Mouse (Mus musculus) layer of hippocampus, postnatal 14 days (tissue): ENCODE measurements around the gene Tmem45a. TPM values are rescaled to one million over a fixed set of nuclear protein-coding genes. Genes with fewer than 3 reads are reported as not detected.
A peak's percentile ranks its signal among the peaks of the same experiment; 100 is the strongest.

Experiments used
- DNase-seq, 2 experiments: peaks; one replicate each; pipeline ENCODE4 v3.0.0; 2021 to 2022; ENCODE audit warnings: low spot score in 2 of 2, mixed read lengths in 1 of 2
- total RNA-seq, 2 experiments: library from RNA; stranded (reverse); gene quantifications; 2 replicates each; pipeline ENCODE4 v1.2.3; 2021

Tmem45a gene
- total RNA-seq, 2 experiments from 2014 or later: 2.2 to 3.6 TPM

- DNase-seq: no peak
Measured at GRCm38 (mm10) chr16:56798873-56799272, 87.1 kb downstream of the Tmem45a start.

DNA sequence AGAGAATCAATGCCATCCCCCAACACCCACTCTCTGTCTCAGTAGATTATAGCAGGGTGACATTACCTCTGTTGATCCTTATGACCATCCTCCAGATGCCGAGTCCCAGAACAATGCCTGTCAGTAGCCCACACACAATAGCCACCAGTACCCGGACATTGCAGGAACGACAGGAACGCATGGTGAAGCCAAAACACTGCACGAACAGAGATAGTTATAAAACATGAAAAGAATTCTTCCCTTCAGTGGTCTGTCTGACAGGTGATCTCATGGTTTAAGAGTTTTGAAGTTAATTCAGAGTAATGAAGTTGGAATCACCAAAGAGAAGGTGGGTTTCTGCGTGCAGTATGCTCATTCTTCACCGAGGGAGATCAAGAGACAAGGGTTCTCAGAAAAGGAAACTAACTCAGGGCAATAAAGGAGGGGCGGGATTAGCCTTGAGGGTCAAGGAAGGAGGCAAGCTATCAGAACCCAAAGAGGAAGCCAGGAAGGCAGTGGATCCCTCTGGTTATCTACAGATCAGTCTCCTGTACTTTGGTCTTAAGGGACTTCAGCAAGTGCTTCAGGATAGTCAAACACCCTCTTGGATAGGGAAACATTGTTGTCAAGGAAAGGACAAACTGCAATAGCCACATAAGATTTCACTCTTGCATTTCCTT, 90.4 kb downstream of the Tmem45a start, which contains the start of gene Adgrg7:
Adgrg7 (minus strand) TSS at position 375 of the 659 bp plus-strand sequence.
- no peak for DNase-seq

DNA sequence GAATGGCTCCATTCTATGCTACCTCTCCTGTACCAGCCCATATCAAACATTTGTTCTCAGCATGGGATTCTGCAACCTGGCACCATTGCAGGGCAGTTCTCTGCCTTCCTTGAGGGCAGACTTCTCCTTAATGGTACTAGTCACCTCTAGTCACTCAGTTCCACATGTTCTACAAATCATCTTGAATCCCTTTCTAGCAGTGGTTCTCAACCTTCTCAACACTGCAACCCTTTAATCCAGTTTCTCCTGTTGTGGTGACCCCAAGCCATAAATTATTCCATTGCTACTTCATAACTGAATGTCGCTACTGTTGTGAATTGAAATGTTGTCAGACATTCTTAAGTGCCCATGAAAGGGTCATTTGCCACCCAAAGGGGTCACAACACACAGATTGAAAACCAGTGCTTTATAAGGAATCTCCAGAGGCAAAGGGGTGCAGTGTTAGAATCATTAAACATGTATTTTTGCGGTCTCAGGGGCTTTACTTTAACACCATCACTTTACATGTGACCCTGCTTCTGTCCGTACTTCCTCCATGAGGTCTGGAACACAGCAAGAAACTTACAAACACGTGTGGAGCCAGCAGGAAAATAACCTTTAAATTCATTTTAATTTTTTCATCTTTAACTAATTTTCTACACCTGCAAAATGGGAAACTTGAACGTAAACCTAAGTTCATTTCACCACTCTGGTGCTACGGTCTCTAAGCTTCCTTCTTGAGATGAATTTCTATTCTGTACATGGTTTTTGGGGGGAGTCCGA, 91.4 kb downstream of the Tmem45a start:
- DNase-seq: no peak

DNA sequence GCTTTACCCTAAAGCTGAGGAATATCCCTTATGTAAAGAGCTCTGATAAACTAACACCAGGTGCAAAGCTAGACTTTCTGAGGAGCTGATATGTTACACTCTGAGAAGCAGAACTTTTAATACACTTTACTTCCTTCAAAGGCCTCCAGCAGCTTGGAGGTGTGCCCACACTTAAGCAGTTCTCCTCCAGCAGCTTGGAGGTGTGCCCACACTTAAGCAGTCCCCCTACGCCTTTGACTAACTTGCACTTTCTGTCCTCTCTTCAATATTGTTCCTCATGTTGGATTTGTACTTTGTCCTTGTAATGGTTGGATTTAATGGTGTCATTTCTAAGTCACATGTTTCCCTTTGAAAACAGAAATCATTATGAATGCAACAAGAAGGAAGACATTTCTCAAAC, 92.2 kb downstream of the Tmem45a start:
- no peak for DNase-seq

DNA sequence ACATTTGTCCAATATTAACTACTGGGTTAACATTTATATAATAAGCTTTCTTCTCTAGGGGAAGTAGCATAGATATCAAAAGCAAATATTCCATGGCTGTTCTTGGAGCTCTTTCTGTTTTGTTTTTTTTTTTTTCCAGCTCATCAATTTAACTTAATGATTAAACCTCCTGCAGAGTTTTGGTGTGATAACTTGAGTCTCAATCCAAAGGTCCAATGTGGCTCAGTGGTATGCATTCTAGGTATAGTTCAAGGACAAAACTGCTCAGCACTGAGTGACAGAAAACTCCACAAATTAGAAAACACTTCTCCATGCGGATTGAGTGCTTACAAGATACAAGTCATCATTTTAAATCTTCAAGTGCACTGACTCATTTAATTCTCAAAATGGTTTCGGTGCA, 100.0 kb downstream of the Tmem45a start:
- no peak for DNase-seq

- peak; percentile 41 to 82 for DNase-seq
Measured at GRCm38 (mm10) chr16:56771163-56772105, 114.5 kb downstream of the Tmem45a start.

Other genes with a start within 250 kb of the Tmem45a start
- gene Tfg, start 168.7 kb downstream of the Tmem45a start, total RNA-seq: 10 to 100 TPM; 68.8 to 71.6 TPM
- not detected for gene Adgrg7, start 90.3 kb downstream of the Tmem45a start, total RNA-seq
- 1 to 10 TPM in 1 of 2 experiments, under 1 TPM in 1; 0.62 to 1.8 TPM for gene Lnp1, start 41.9 kb upstream of the Tmem45a start, total RNA-seq
- not detected for gene Tmem45a2, start 185.2 kb upstream of the Tmem45a start, total RNA-seq
- gene Tomm70a, start 235.5 kb upstream of the Tmem45a start, total RNA-seq: 100 to 1,000 TPM; 104 to 110 TPM